Mouse (Mus musculus): ENCODE results near the gene Slc25a5.

The Slc25a5 gene

DNA sequence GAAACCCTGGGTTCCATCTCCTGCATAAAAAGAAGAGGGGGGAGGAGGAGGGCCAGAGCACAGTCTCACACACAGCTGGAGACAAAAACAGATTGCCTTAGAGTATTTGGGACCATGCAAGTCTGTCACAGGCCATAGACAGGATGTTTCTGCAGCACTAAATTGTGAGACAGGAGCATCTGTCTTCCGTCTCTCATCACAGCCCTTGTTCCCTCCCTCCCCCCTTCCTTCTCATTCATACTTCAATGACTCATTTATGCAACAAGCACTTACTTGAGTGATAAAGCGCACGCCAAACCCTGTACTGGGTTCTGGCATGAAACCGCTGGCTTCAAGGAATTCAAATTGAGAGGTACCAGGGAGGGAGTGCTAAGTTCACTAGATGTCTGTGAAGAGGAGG, 36.2 kb downstream of the Slc25a5 start:
- intact Hi-C loops (cut with DNase I) = loop anchor here (5.0 to 10.0 kb wide), 2 partner anchors 81 to 193 kb away; no protein-coding TSS in a partner anchor

DNA sequence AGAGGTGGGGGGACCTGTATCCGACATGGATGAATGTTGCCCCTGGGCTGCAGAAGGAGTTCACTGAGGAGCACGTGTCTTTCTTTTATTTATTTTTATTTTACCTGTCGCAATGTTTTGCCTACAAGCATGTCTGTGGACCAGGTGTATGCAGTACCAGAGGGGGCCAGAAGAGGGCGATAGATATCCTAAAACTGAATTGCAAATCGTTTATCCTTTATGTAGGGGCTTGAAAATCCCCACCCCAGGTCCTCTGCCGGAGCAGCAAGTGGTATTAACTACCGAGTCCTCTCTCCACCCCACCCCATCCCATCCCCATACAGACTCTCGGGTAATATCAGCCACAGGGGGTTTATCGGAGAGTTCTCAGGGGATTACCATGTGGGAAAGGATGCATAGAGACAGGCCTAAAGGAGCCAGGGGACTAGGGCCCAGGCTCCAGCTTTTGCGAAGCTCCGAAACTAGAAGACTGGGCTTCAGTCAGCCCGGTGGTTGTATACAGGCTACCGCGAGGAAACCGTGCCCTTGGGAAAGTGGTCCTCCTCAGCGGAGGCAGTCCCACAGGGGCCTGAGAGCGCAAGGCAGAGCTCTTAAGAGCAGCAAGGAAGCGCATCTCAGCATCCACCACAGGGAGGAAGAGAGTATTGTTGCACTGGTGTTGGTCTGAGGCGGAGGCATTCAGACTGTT, 38.1 kb downstream of the Slc25a5 start:
- intact Hi-C loops (cut with DNase I) = loop anchor here (5.0 to 10.0 kb wide), 2 partner anchors 79 to 191 kb away; no protein-coding TSS in a partner anchor

DNA sequence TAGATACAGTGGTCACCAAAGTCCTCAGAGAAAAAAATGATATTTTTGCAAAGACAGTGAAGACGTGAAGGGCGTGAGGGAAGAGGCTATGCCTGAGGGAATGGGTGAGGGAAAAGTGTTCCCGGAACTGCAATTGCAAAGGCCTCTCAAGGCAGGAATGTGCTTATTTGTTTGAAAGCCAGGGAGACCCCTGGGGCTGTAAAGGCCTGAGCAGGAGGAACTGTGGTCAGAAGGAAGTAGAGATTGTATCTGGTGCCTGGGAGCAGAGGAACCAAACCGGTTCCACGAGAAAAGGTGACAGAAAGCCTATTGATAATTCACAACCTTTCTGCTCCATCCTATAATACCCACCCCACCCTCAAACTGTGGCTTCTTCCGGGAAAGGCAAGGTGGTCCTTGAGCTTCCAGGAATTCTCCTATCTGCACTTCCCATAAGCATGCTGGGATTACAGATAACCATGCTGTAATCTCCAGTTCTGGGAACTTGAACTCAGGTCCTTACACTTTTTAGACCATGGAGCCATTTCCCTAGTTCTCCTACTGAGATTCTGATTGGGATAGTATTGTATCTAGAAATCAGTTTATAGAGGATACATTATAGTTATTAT, 41.7 kb downstream of the Slc25a5 start:
- intact Hi-C loops (cut with DNase I) = loop anchor here (10.0 kb wide), 1 partner anchor 188 kb away; no protein-coding TSS in a partner anchor

DNA sequence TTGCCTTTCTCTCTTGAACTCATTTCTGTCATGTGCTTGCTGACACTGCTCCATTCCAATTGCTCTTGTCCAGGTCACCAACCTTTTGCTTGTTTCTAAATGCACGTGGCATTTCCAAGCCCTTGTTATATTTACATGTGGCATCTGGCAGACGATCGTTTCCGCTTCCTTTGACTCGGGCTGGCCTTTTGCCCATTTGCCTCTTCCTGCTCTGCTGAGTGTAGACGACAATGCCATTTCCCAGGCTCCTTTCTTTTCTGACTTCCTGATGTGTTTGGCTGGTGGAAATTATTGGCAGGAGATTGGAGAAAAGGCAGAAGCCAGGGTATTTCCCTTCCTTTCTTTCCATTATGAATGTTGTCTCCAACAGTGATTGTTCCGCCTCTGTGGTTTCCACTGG, 43.9 kb downstream of the Slc25a5 start:
- intact Hi-C loops (cut with DNase I) = loop anchor here (10.0 kb wide), 1 partner anchor 185 kb away; no protein-coding TSS in a partner anchor

DNA sequence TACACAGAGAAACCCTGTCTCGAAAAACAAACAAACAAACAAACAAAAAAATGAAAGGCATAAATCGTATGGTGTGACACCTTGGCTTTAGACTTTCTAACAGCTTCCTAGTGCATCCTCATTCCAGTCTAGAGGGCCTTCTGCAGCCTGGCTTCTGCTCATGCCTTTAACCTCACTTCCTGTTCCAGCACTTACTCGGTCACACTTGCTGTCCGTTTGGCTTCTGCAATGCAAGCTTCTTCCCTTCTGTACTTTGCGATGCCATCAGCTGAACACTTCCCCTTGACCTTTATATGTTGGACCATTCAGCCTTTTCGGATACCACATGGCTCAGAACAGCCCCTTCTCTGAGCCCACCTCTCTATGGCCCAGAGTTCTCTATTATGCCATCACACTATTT, 46.2 kb downstream of the Slc25a5 start:
- intact Hi-C loops (cut with DNase I) = no loop called here

DNA sequence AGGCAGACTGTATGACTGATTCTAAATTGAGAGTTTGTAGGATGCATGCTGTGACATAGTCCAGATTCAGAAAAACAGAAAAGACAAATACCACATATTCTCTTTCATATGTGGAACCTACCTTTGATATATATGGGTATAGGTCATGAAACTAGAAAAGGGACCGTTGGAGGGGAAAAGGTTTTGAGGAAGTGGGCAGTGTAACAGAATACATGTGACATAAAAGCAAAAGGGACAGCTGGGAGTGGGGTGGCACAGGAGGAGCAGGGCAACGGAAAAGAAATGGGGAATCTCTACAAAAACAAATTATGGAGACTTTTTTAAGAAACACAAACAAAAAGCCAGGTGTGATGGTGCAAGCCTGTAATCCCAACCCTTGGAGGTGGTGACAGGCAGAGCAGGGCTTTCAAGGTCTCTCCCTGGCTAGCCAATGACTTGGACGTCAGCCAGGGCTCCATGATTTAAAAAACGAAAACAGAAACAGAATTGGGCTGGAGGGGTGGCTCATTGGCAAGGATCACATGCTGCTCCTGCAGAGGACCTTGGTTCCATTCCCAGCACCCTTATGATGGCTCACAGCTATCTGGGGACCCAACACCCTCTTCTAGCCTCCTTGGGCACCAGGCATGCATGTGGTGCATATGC, 48.0 kb downstream of the Slc25a5 start:
- intact Hi-C loops (cut with DNase I) = no loop called here

DNA sequence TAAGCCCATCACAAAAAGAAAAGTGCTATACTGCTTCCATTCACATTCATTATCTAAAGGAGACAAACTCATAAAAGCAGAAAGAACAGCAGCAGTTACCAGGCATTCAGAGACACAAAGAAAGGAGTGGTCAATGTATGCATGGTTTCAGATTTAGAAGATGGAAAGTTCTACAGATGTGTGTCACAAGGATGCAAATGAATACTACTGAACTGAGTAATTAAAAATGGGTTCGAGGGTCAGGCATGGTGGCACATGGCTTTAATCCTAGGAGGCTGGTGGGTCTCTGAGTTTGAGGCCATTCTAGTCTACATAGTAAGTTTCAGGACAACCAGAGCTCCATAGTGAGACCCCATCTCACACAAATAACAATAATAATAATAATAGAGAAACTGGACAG, 51.7 kb downstream of the Slc25a5 start:
- intact Hi-C loops (cut with DNase I) = no loop called here

All from adrenal gland (tissue).